Mouse (Mus musculus) stomach, postnatal 0 days (tissue): Measurements from ENCODE around the gene Pitx1. TPM values are rescaled to one million over a fixed set of nuclear protein-coding genes. Genes with fewer than 3 reads are reported as not detected.

ENCODE experiments used
- ATAC-seq: fragments of 200-750 bp; cut with Nextera tagmentation; 2 replicates; pipeline ENCODE4 v1.8.0; 2017; ENCODE audit not compliant: low FRiP score, low TSS enrichment
- DNase-seq: peaks from one replicate; pipeline ENCODE4 v3.0.0-alpha.2; 2016; ENCODE audit warnings: low spot score
- H3K27ac ChIP-seq: fragments of 300-500 bp; sonication (generic); replicated peaks from 2 replicates; pipeline ENCODE4 v1.5.1; 2014; ENCODE audit warnings: mild to moderate bottlenecking, control low read depth
- H3K27me3 ChIP-seq: fragments of 300-500 bp; sonication (generic); 2 replicates; pipeline ENCODE4 v1.6.1; 2014; ENCODE audit warnings: low read length; ENCODE audit not compliant: control insufficient read depth, insufficient read depth
- H3K36me3 ChIP-seq: fragments of 300-500 bp; sonication (generic); 2 replicates; pipeline ENCODE4 v1.6.1; 2014; ENCODE audit warnings: low read length, mixed read lengths; ENCODE audit not compliant: control insufficient read depth, insufficient read depth
- H3K4me1 ChIP-seq: fragments of 300-500 bp; sonication (generic); replicated peaks from 2 replicates; pipeline ENCODE4 v1.6.1; 2014; ENCODE audit warnings: antibody characterized with exemption; ENCODE audit not compliant: control insufficient read depth, insufficient read depth
- H3K4me2 ChIP-seq: fragments of 300-500 bp; sonication (generic); replicated peaks from 2 replicates; pipeline ENCODE4 v1.6.1; 2014; ENCODE audit warnings: low read depth, mild to moderate bottlenecking, control low read depth, moderate library complexity
- H3K4me3 ChIP-seq: fragments of 300-500 bp; sonication (generic); 2 replicates; pipeline ENCODE4 v1.5.1; 2014; ENCODE audit warnings: low read depth, low read length, control low read depth
- H3K9ac ChIP-seq: fragments of 300-500 bp; sonication (generic); 2 replicates; pipeline ENCODE4 v1.6.1; 2014; ENCODE audit warnings: mild to moderate bottlenecking, low read length, control low read depth, mixed read lengths
- H3K9me3 ChIP-seq: fragments of 300-500 bp; sonication (generic); 2 replicates; pipeline ENCODE4 v1.6.1; 2016; ENCODE audit warnings: low read length; ENCODE audit not compliant: control insufficient read depth
- CTCF ChIP-seq: IDR thresholded peaks from 2 replicates; pipeline ENCODE4 v1.5.1; 2016; ENCODE audit warnings: antibody characterized with exemption, low read depth, mild to moderate bottlenecking, moderate library complexity
- EP300 ChIP-seq: optimal IDR thresholded peaks from 2 replicates; pipeline ENCODE3; 2016; ENCODE audit warnings: antibody characterized with exemption
- WGBS: fragments of 180-500 bp; shearing (Covaris S2); extraction: QIAGEN DNeasy Blood & Tissue Kit; methylation state at CpG from one replicate; pipeline ENCODE4 v1.1.7; 2014; 5-methylcytosine and 5-hydroxymethylcytosine counted together
- polyA plus RNA-seq: library from polyadenylated mRNA; unstranded; fragments of >200 nt; fragmentation: Nextera tagmentation; extraction: Ambion mirVana; gene quantifications from 2 replicates; pipeline ENCODE4 v1.2.1, GENCODE M21; 2015

Pitx1 gene
- polyA plus RNA-seq, 1 experiment from 2014 or later: 193 TPM

- H3K4me1 ChIP-seq: no peaks in the 10 kb centered on the region
- H3K27me3 ChIP-seq: no peaks in the 10 kb centered on the region
- no peak overlapping the region for H3K27ac ChIP-seq
- WGBS: 57% methylated on average over 10 of the region's 10 CpGs
- no peak for ATAC-seq
- no peak overlapping the region for H3K9ac ChIP-seq
- no peak overlapping the region for H3K4me2 ChIP-seq
- no peak overlapping the region for H3K4me3 ChIP-seq
- no peaks in the 10 kb centered on the region for H3K36me3 ChIP-seq
- H3K9me3 ChIP-seq: no peaks in the 10 kb centered on the region
- DNase-seq: no peak
- TF ChIP-seq EP300: no peak
- no peak for TF ChIP-seq CTCF
These were observed 24.5 kb upstream of the Pitx1 start for GRCm38 (mm10) chr13:55860483-55860882.

- Histone ChIP-seq H3K27ac (no peak overlapping the region), H3K36me3 (no peaks in the 10 kb centered on the region), H3K9me3 (no peaks in the 10 kb centered on the region), H3K9ac (no peak overlapping the region), H3K4me3 (no peak overlapping the region), H3K4me2 (no peak overlapping the region), H3K27me3 (no peaks in the 10 kb centered on the region), H3K4me1 (no peaks in the 10 kb centered on the region)
- ATAC-seq (no peak), DNase-seq (no peak)
- WGBS: 92% methylated on average over 5 of the region's 5 CpGs
- TF ChIP-seq EP300 (no peak), CTCF (no peak)
These were observed 22.5 kb upstream of the Pitx1 start for GRCm38 (mm10) chr13:55858463-55858862.

- TF ChIP-seq CTCF (no peak), EP300 (no peak)
- no peaks in the 10 kb centered on the region for H3K27me3 ChIP-seq
- ATAC-seq (peak; percentile 45; the same call in 1 of the 2 replicates), DNase-seq (no peak)
- H3K4me3 ChIP-seq: no peak overlapping the region
- H3K27ac ChIP-seq: peak overlapping the region; percentile 30; the same call in 1 of the 2 replicates
- H3K9me3 ChIP-seq: no peaks in the 10 kb centered on the region
- no peak overlapping the region for H3K9ac ChIP-seq
- H3K36me3 ChIP-seq: no peaks in the 10 kb centered on the region
- 42% methylated on average over 7 of the region's 7 CpGs for WGBS
- no peaks in the 10 kb centered on the region for H3K4me1 ChIP-seq
- H3K4me2 ChIP-seq: no peak overlapping the region
These were observed 19.8 kb upstream of the Pitx1 start for GRCm38 (mm10) chr13:55855793-55856192.

- H3K4me1 ChIP-seq: peaks cover 13% of the 10 kb centered on the region; the same call in 1 of the 2 replicates
- no peaks in the 10 kb centered on the region for H3K36me3 ChIP-seq
- H3K4me3 ChIP-seq: no peak overlapping the region
- no peak for ATAC-seq
- H3K27me3 ChIP-seq: no peaks in the 10 kb centered on the region
- no peak overlapping the region for H3K4me2 ChIP-seq
- no peaks in the 10 kb centered on the region for H3K9me3 ChIP-seq
- H3K27ac ChIP-seq: no peak overlapping the region
- no peak for TF ChIP-seq EP300
- peak; percentile 32; the same call in 1 of the 2 replicates for TF ChIP-seq CTCF
- no peak for DNase-seq
- H3K9ac ChIP-seq: no peak overlapping the region
- 76% methylated on average over 3 of the region's 3 CpGs for WGBS
These were observed 16.2 kb upstream of the Pitx1 start for GRCm38 (mm10) chr13:55852205-55852604.

GRCm38 (mm10) chr13:55850726-55851125 lies 14.7 kb upstream of the Pitx1 start:
- Histone ChIP-seq H3K36me3 (no peaks in the 10 kb centered on the region), H3K4me3 (no peak overlapping the region), H3K27me3 (no peaks in the 10 kb centered on the region), H3K4me2 (no peak overlapping the region), H3K27ac (no peak overlapping the region), H3K9me3 (no peaks in the 10 kb centered on the region), H3K9ac (no peak overlapping the region), H3K4me1 (peaks cover 19% of the 10 kb centered on the region)
- 83% methylated on average over 5 of the region's 5 CpGs for WGBS
- TF ChIP-seq CTCF (no peak), EP300 (no peak)
- DNase-seq (no peak), ATAC-seq (no peak)

- H3K27me3 ChIP-seq: no peaks in the 10 kb centered on the region
- peak overlapping the region; percentile 88 for H3K27ac ChIP-seq
- DNase-seq (no peak), ATAC-seq (peak; percentile 62)
- peaks cover 19% of the 10 kb centered on the region for H3K4me1 ChIP-seq
- H3K36me3 ChIP-seq: no peaks in the 10 kb centered on the region
- no peaks in the 10 kb centered on the region for H3K9me3 ChIP-seq
- 16% methylated on average over 13 of the region's 13 CpGs for WGBS
- H3K4me3 ChIP-seq: 0 out of 2 replicates have a peak overlapping the region, but pooled peaks have one; percentile 2
- TF ChIP-seq CTCF (no peak), EP300 (no peak)
- H3K9ac ChIP-seq: peak overlapping the region; percentile 47; the same call in 1 of the 2 replicates
- peak overlapping the region; percentile 43 for H3K4me2 ChIP-seq
These were observed 12.7 kb upstream of the Pitx1 start for GRCm38 (mm10) chr13:55848604-55849190.
